Mouse (Mus musculus): Measurements from ENCODE around the gene Gm20388.

GRCm38 (mm10) chr8:122954090-122954799, 3043.6 kb downstream of the Gm20388 start:
- TF ChIP-seq CTCF (IDR thresholded peaks at IDR 0.05; ENCODE audit: control insufficient read depth, insufficient read depth, low read length) (no peak), POLR2A (IDR thresholded peaks at IDR 0.05; ENCODE audit: borderline replicate concordance, control insufficient read depth, low read depth, low read length) (no peak)

Measured in bone marrow, adult 2 months (tissue).